Mouse (Mus musculus) lung, adult 2 months (tissue): ENCODE measurements at regions not wholly inside any gene's neighbourhood (a gene's known extent, or its start where the extent isn't known, plus 50 kb on each side); places are given as distances from the start of the nearest gene placed in this dataset.

Experiments
- DNase-seq: peaks from one replicate; pipeline ENCODE4 v3.0.0; 2022
- H3K4me1 ChIP-seq: fragments of 200-500 bp; 2 replicates; pipeline ENCODE4 v1.6.1; 2011; ENCODE audit warnings: low read length; ENCODE audit not compliant: control insufficient read depth, insufficient read depth
- H3K4me3 ChIP-seq: fragments of 200-500 bp; replicated peaks from 2 replicates; pipeline ENCODE3; 2011; ENCODE audit warnings: low read depth, mild to moderate bottlenecking, control low read depth, low read length; ENCODE audit errors: extremely low read depth
- CTCF ChIP-seq: fragments of 200-500 bp; IDR thresholded peaks from 2 replicates; pipeline ENCODE4 v1.5.1; 2011; ENCODE audit warnings: mild to moderate bottlenecking, low read length, control low read depth; ENCODE audit not compliant: insufficient read depth
- POLR2A ChIP-seq: fragments of 200-500 bp; IDR thresholded peaks from 2 replicates; pipeline ENCODE4 v1.6.1; 2011; ENCODE audit warnings: low read depth, mild to moderate bottlenecking, control low read depth, low read length, borderline replicate concordance; ENCODE audit errors: extremely low read depth
- WGBS: fragments of 180-500 bp; shearing (Covaris S2); methylation state at CpG from one replicate; pipeline ENCODE4 v1.1.7; 2018; 5-methylcytosine and 5-hydroxymethylcytosine counted together

DNA sequence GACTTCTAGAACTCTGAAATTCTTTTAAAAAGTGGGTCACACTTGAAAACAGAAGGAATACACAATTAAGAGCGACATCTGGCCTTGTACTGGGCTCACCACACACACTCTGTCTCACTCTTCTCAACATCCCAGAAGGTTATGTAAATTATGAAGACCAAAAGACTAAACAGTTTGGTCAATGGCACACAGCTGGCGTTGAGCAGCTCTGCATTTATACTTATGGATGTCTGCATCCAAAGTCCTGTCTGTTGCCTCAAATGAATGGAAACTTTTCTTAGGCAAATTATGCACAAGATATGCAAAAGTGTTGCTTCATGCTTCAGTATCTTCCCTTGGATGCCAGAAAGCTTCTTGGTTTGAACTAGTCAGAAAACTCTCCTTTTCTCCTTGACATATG lies 323.5 kb downstream of the Ppp3ca start:
- TF ChIP-seq CTCF = no peak
- no peak for TF ChIP-seq POLR2A
- DNase-seq = no peak
- Histone ChIP-seq H3K4me3 (no peak overlapping the region), H3K4me1 (no peaks in the 10 kb centered on the region)
- WGBS = 70% methylated on average over 2 of the region's 2 CpGs

DNA sequence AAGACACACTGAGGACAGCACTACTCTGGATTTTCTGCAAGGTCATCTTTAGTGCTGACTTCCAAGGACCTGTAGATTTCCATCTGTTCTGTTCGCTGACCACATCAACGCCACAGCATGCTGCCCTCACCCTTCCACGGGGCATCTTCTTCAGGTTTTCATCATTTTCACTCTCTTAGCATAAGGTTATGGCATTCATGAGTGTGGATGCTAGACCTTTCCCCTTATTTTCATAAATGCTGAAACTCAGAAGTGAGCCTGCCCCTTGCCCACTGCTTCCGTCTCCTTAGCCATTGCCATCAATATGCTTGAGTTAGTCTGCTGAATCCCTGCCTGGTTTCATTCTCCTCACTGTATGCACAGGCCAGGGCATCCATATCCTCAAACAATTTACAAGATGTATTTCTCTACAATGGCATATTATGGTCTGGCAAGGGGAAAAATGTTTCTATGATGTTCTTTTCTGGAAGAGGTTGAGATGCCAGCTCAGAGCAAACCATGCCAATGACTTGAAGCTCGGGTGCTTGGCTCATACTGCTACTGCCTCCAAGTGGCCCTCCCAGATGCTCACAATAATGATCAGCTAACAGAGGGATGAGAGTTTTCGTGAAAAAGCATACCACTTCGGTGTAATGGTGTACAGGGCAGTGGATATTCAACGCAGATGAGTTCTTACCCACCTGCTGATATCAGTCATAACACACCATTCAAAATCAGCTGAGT lies 324.6 kb downstream of the Ppp3ca start:
- TF ChIP-seq POLR2A (no peak), CTCF (peak; percentile 37)
- H3K4me3 ChIP-seq = no peak overlapping the region
- 88% methylated on average over 8 of the region's 8 CpGs for WGBS
- H3K4me1 ChIP-seq = no peaks in the 10 kb centered on the region
- no peak for DNase-seq

DNA sequence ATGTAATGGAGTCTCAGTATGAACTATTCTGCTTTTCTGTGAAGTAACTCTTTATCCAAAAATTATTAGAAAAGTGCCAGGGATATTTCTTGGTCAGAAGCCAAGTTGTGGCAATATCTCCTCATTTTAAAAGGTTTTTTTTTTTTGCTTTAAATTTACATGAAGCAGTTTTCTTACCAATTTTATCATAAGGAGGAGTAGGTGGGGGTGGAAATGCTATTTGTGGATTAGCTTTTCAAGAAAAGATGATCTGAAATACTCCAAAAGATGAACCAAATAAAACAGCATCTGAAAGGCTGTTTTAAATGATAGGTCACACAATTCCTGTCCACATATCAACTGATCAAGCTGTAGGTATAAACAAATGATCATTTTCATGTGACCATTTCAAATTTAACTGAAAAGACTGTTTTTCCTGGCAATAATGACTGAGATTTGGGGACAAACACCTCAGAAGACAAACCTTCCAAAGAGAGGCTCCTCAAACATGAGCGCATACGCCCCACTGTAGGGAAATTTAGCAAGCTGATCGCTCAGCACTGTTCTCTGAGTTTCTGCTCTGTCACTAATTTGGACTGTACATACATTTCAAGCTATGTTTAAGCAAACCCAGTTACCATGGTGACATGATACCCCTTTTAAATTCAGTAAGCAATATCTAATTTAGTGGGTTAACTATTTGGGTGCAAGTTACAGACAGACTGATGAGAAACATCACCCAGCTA lies 325.8 kb downstream of the Ppp3ca start:
- TF ChIP-seq CTCF (no peak), POLR2A (no peak)
- DNase-seq = no peak
- no peaks in the 10 kb centered on the region for H3K4me1 ChIP-seq
- 88% methylated on average over 3 of the region's 3 CpGs for WGBS
- no peak overlapping the region for H3K4me3 ChIP-seq

DNA sequence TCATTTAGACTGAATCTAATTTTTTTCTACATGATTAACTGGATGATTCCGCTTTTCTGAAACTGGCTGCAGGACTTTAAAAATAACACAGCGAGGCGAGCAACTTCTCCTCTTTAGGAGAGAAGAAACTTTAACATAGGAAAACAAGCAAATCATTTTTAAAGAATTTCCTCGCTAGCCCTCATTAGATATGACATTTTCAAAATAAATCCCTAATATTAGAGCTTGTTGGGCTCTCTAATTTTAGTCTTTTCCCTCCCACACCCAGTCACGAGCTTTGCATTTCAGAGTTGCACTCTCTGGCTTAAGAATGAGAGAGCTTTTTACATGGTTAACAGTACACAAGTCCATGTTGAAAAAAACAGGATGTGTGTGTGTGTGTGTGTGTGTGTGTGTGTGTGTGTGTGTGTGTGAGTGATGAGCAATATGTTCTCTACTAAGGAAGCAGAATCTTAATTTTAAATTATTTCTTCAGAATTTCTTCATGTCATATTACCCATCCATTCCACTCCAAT lies 326.5 kb downstream of the Ppp3ca start:
- WGBS = 72% methylated on average over 5 of the region's 5 CpGs
- no peak for DNase-seq
- Histone ChIP-seq H3K4me1 (no peaks in the 10 kb centered on the region), H3K4me3 (no peak overlapping the region)
- TF ChIP-seq POLR2A = no peak
- no peak for TF ChIP-seq CTCF

DNA sequence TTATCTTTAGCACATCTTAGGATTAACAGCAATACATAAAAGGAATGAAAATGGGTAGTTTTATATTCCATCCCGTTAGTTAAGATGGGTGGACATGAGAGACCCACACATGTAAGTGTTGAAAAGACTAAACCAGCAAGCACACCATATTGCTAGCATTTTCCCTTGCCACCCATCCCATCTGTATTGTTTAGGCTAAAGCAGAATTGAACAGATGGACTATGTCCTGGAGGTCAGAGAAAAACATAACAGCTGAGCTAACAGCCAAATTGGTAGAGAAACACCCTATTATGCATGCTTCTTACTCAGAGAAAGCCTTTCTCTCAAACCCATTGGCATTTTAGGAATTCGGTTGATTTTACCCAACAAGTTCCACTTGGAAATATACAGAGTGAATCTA lies 329.3 kb upstream of the Emcn start:
- 58% methylated on average over 2 of the region's 2 CpGs for WGBS
- DNase-seq = no peak
- Histone ChIP-seq H3K4me3 (no peak overlapping the region), H3K4me1 (no peaks in the 10 kb centered on the region)
- TF ChIP-seq CTCF = no peak
- TF ChIP-seq POLR2A = no peak

DNA sequence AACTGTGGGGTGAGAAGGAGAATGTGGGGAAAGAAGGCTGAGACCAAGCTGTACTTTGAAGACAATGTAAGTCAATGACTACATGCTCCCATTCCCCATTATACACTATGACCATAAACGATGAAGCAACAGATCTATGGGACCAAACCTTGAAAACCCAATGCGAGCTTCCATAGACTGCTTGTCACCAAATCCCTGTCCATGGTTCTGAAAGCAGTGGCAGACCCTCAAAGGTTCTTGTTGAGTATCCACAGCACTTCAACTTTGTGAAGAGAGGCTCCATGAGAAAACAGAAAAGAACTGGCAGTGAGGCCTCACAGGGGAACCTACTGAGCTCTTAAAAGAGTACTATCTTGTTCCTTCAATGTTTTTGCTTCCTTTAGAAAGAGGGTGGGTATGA lies 326.2 kb upstream of the Emcn start:
- no peak for DNase-seq
- 62% methylated on average over 2 of the region's 2 CpGs for WGBS
- no peak for TF ChIP-seq POLR2A
- TF ChIP-seq CTCF = no peak
- H3K4me3 ChIP-seq = no peak overlapping the region
- no peaks in the 10 kb centered on the region for H3K4me1 ChIP-seq

DNA sequence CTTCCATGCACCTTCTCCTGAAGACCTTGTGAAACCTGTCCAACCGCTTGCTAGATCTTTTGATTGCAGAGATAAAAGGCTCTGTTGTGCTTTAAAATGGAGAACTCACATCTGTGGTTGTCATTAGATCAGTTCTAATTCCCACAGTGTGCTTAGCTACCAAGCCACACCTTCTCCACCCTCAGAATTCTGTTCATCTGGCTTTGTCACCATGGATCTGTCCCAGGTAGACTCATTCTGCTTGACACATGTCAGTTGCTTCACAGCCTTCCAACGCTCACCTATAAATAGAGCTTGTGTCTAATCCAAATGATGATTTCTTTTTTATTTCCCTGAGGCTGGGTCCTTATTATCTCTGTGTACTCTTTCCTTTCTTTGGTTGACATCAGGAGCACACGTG lies 325.7 kb upstream of the Emcn start:
- Histone ChIP-seq H3K4me3 (no peak overlapping the region), H3K4me1 (no peaks in the 10 kb centered on the region)
- TF ChIP-seq CTCF = no peak
- no peak for TF ChIP-seq POLR2A
- WGBS = 84% methylated on average over 3 of the region's 3 CpGs
- DNase-seq = no peak

DNA sequence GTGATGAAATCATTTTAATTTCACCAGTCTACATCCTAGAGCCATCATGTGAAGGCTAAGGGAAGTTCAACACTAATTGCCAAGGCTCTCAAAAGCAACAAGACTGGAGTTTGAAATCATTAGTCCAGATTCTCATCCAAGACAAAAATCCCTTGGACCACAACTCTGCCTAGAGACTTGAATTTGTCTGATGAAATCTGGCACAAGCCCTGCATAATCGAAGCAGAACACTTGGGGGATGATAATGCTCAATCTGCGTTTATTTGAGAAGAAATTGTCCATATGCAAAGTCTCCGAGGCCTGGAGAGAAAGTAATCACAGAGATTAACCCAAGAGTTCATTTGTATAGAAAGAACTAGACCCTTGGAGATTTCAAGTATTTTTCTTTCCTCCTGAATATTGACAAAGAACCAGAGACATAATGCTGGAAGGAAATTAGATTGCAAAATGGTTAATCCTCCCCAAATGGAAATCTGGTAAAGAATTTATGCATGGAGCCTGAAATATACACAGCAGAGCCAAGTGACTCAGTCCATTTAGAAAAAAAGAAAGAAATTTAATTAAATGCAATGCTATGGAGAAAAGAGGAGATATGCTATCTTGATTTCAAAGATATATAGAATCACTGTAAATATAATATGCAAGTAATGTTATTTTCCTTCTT lies 320.8 kb upstream of the Emcn start:
- no peak for DNase-seq
- H3K4me1 ChIP-seq = no peaks in the 10 kb centered on the region
- H3K4me3 ChIP-seq = no peak overlapping the region
- WGBS = 73% methylated on average over 3 of the region's 3 CpGs
- no peak for TF ChIP-seq CTCF
- TF ChIP-seq POLR2A = no peak

DNA sequence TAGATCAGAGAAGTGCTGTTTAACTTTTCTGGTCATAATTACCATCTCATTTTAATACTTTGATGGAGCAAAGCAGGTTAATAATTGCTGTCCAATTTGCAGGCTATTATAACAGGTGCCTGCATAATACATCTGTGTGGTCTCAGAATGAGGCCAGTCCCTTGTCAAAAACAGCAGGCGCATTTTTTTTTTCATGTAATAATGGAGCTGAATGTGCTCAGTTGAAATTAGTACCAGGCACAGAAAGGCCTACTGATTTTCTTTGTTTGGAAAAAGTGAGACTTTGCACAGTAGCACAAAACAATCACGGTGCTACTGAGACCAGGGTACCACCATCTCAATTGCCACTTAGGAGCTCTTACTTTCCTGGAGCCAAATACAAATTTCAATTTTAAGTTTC lies 311.3 kb upstream of the Emcn start:
- Histone ChIP-seq H3K4me1 (no peaks in the 10 kb centered on the region), H3K4me3 (no peak overlapping the region)
- TF ChIP-seq CTCF (no peak), POLR2A (no peak)
- WGBS = 89% methylated on average over 2 of the region's 2 CpGs
- DNase-seq = no peak

DNA sequence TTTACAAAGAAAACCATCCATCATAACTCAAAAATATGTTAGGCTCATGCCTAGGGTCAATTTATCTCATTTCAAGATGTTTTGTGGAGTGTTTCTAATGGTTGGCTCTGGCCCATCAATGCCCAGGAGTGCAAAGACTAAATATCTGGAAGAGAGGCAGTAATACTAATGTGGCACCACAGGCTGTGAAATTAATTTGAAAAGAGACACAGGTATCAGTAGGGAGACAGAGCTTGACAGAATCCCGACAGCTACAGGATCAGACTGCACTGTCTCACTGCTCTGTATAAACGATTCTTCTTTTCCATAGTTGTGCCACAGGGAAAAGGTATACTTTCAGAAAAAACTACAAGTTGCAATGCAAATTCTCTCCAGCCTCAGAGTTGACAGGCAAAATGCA lies 308.1 kb upstream of the Emcn start:
- Histone ChIP-seq H3K4me1 (no peaks in the 10 kb centered on the region), H3K4me3 (no peak overlapping the region)
- TF ChIP-seq POLR2A (no peak), CTCF (no peak)
- WGBS = 80% methylated on average over 2 of the region's 2 CpGs
- no peak for DNase-seq
